Mouse (Mus musculus) kidney, embryonic 14.5 days (tissue): ENCODE results near the gene Chrne. TPM values are rescaled to one million over a fixed set of nuclear protein-coding genes. Genes with fewer than 3 reads are reported as not detected.
A peak's percentile ranks its signal among the peaks of the same experiment; 100 is the strongest.

Source experiments
- ATAC-seq: fragments of 200-750 bp; cut with Nextera tagmentation; 2 replicates; pipeline ENCODE4 v1.8.0; 2017; ENCODE audit warnings: moderate number of reproducible peaks, mild to moderate bottlenecking, moderate TSS enrichment, moderate library complexity; ENCODE audit not compliant: low FRiP score, low TSS enrichment
- H3K27ac ChIP-seq: fragments of 300-500 bp; sonication (generic); 2 replicates; pipeline ENCODE4 v1.5.1; 2014; ENCODE audit warnings: low read depth, mild to moderate bottlenecking, low read length, moderate library complexity, mixed read lengths
- H3K27me3 ChIP-seq: fragments of 300-500 bp; sonication (generic); 2 replicates; pipeline ENCODE4 v1.6.1; 2014; ENCODE audit warnings: mild to moderate bottlenecking, low read length; ENCODE audit not compliant: control insufficient read depth, insufficient read depth
- H3K36me3 ChIP-seq: fragments of 300-500 bp; sonication (generic); 2 replicates; pipeline ENCODE4 v1.6.1; 2014; ENCODE audit warnings: low read length, mixed read lengths; ENCODE audit not compliant: control insufficient read depth, insufficient read depth
- H3K4me1 ChIP-seq: fragments of 300-500 bp; sonication (generic); 2 replicates; pipeline ENCODE4 v1.6.1; 2014; ENCODE audit warnings: low read length, mixed read lengths; ENCODE audit not compliant: control insufficient read depth, insufficient read depth
- H3K4me2 ChIP-seq: fragments of 300-500 bp; sonication (generic); replicated peaks from 2 replicates; pipeline ENCODE4 v1.6.1; 2014; ENCODE audit warnings: low read depth, mild to moderate bottlenecking, low read length
- H3K4me3 ChIP-seq: fragments of 300-500 bp; sonication (generic); 2 replicates; pipeline ENCODE4 v1.5.1; 2014; ENCODE audit warnings: mild to moderate bottlenecking, low read length
- H3K9ac ChIP-seq: fragments of 300-500 bp; sonication (generic); 2 replicates; pipeline ENCODE4 v1.6.1; 2014; ENCODE audit warnings: low read depth, mild to moderate bottlenecking, low read length, moderate library complexity
- H3K9me3 ChIP-seq: fragments of 300-500 bp; sonication (generic); 2 replicates; pipeline ENCODE4 v1.6.1; 2016; ENCODE audit warnings: low read length; ENCODE audit not compliant: control insufficient read depth
- WGBS: fragments of 180-500 bp; shearing (Covaris S2); extraction: QIAGEN DNeasy Blood & Tissue Kit; methylation state at CpG from one replicate; pipeline ENCODE4 v1.1.7; 2014; 5-methylcytosine and 5-hydroxymethylcytosine counted together
- polyA plus RNA-seq: library from polyadenylated mRNA; unstranded; fragments of >200 nt; fragmentation: Nextera tagmentation; extraction: Ambion mirVana; gene quantifications from 2 replicates; pipeline ENCODE4 v1.2.1, GENCODE M21; 2014

The Chrne gene
- polyA plus RNA-seq, 1 experiment from 2014 or later, result not detected

DNA sequence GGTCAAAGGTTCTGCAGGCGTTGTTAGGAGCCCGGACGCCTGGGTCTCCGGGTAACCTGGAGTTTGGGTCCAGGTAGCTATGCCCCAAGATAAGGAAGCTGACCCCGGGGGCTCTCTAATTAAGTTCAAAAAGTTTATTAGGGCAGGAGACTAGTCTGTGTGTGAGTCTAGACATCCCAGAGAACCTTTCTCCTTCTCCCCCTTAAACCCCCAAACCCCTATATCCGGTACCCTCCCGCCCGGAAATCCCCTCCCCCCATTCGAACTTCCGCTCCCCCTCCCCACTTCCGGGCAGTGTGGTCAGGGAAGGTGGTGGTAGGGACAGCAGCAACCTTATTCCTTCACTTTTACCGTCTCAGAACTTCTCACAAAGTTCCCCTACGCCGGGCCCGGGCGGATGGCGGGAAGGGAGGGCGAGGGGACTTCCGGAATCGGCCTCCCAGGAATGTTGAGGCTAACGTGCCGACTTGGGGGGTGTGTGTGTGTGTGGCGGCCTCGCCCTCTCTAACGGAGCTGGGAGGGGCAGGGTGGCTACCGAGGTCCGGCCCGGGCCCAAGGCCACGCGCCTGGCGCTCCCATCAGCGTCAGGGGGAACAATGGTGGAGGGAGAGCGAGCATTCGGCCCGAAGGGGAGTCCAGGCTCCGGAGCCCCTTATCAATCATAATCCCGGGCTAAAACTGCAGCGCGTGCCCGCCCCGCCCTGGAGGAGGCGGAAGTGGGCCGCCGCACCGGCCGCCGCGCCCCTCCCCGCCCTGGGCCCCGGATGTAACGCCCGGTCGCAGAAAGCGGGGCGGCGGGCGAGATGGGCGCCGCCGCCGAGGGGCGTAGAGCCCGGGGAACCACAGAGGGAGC lies 34.6 kb upstream of the Chrne start:
- WGBS, result under 1% methylated on average over 63 of the region's 63 CpGs
- H3K36me3 ChIP-seq, result peaks cover 44% of the 10 kb centered on the region
- H3K4me2 ChIP-seq, result peak overlapping the region; percentile 71
- H3K27me3 ChIP-seq, result no peaks in the 10 kb centered on the region
- H3K27ac ChIP-seq, result peak overlapping the region; percentile 99
- peaks cover 54% of the 10 kb centered on the region for H3K4me1 ChIP-seq
- peak; percentile 29 for ATAC-seq
- H3K9me3 ChIP-seq, result no peaks in the 10 kb centered on the region
- H3K9ac ChIP-seq, result peak overlapping the region; percentile 95
- peak overlapping the region; percentile 93 for H3K4me3 ChIP-seq

DNA sequence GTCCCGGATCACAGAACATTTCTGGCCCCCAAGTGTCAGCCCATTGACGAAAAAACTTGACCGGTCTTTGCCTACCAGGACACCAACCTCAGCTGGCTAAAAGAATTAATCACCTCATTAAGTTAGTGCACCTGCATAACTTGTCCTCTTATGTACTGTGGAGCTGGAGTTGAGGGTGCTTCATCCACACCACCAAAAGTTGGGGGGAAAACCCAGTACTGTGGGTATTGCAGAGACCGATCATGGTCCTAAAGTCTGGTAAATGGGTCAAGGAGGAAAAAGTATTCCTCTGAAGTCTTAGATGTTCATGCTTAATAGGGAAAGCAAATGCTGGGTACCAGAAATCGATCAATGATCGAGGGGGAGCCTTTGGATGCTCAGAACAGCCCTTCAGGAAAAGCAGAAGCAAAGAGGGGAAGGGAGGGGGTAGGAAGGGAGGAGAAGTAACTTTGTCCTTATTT lies 33.9 kb upstream of the Chrne start:
- ATAC-seq, result no peak
- peaks cover 55% of the 10 kb centered on the region for H3K4me1 ChIP-seq

DNA sequence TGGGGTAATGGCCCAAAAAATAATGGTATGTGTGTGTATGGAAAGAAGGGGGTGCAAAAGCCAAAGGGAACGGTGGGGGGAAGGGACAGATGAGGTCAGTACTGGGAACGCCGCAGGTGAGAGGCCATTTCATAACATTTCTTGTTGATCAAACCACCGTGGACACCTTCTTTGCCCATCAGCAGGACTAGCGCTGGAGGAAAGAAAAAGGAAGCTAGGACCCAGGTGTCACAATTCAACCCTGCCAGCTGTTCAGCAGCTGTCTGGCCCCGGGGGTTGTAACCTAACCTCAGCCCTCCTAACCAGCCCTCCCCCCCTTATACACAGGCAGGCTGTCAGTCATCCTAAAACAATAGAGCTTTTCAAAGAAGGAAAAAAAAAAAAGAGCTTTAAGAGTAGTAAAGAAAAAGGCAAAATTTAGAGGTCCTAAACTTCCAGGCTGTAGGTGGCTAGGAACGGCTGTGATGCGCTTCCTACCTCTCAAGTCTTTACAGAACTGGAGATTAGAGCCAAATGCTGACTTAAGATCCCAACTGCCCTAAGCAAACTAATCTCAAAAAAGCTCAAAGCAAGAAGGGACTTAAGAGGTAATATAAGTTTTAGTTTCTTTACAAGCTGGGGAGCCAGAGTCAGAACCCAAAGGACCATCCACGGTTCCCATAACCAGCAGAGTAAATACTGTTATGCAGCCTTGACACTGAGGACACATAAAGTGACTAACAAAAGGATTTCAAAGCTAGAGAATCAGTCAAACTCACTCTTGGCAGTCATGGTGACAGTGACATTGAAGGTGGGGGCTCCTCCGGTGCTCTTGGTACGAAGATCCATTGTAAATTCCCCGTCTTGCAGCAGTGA lies 33.2 kb upstream of the Chrne start:
- Histone ChIP-seq H3K4me1 (peaks cover 49% of the 10 kb centered on the region), H3K4me2 (peak overlapping the region; percentile 71), H3K27me3 (no peaks in the 10 kb centered on the region), H3K9me3 (no peaks in the 10 kb centered on the region), H3K4me3 (peak overlapping the region; percentile 93), H3K27ac (peak overlapping the region; percentile 99; the same call in 1 of the 2 replicates), H3K9ac (peak overlapping the region; percentile 95; the same call in 1 of the 2 replicates), H3K36me3 (peaks cover 48% of the 10 kb centered on the region)
- no peak for ATAC-seq
- 52% methylated on average over 12 of the region's 12 CpGs for WGBS

More for the DNA sequence above, 33.9 kb upstream of the Chrne start:
- no peaks in the 10 kb centered on the region for H3K9me3 ChIP-seq
- peak overlapping the region; percentile 93 for H3K4me3 ChIP-seq
- H3K27me3 ChIP-seq, result no peaks in the 10 kb centered on the region
- peaks cover 48% of the 10 kb centered on the region for H3K36me3 ChIP-seq
- H3K4me2 ChIP-seq, result peak overlapping the region; percentile 71
- 48% methylated on average over 6 of the region's 6 CpGs for WGBS
- H3K9ac ChIP-seq, result peak overlapping the region; percentile 95
- peak overlapping the region; percentile 99 for H3K27ac ChIP-seq

DNA sequence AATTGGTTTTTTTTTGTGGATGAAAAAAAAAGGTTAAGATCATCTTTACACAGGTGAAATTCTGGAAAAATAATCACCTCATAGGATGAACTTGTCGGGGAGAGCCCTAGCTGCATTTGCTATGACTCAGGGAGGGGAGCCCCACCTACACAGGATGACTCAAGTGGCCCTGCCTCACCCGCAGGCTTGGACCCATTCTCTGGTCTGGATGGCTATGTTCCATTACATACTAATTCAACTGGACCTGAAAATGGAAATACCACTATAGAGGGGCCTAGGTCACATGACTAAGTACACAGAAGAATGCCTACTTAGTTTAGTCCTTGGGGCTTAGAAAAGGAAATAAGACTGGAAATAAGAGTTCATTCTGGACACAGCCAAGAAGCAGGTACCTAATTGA lies 32.4 kb upstream of the Chrne start:
- no peak overlapping the region for H3K4me2 ChIP-seq
- H3K27me3 ChIP-seq, result no peaks in the 10 kb centered on the region
- H3K4me1 ChIP-seq, result peaks cover 40% of the 10 kb centered on the region
- H3K4me3 ChIP-seq, result peak overlapping the region; percentile 14
- H3K9ac ChIP-seq, result peak overlapping the region; percentile 23; the same call in 1 of the 2 replicates
- ATAC-seq, result no peak
- no peak overlapping the region for H3K27ac ChIP-seq
- WGBS, result 85% methylated on average over 2 of the region's 2 CpGs
- peaks cover 48% of the 10 kb centered on the region for H3K36me3 ChIP-seq
- no peaks in the 10 kb centered on the region for H3K9me3 ChIP-seq

DNA sequence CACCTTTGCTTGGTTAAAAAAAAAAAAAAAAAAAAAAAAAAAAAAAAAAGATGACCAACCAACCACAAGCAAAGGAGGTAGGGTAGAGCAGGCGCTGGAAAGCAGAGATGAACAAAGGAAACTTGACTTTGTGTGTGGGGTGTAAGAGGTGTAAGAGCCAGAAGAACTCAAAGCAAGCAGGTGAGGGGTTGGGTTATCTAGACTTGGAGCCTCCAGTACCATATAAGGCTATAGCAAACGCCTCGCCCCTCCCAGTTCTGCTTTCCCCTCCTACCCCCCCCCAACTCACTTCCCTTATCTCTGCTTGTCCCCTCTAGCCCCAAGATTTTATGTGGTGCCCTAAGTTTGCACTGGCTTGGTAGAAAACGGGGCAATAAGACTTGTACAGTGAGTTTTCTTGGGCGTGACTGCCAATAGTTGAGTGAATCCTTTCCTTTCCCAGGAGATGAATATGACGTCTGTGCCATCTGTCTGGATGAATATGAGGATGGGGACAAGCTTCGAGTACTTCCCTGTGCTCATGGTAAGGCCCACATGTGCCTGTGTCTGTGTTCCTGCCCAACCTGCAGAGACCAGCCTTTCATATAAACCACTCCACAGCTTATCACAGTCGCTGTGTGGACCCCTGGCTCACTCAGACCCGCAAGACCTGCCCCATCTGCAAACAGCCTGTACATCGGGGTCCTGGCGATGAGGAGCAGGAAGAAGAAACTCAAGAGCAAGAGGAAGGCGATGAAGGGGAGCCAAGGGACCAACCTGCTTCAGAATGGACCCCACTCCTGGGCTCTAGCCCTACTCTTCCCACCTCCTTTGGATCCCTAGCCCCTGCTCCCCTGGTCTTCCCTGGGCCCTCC lies 31.5 kb upstream of the Chrne start:
- Histone ChIP-seq H3K27ac (no peak overlapping the region), H3K4me1 (peaks cover 44% of the 10 kb centered on the region), H3K27me3 (no peaks in the 10 kb centered on the region), H3K9me3 (no peaks in the 10 kb centered on the region), H3K36me3 (peaks cover 52% of the 10 kb centered on the region), H3K9ac (peak overlapping the region; percentile 23; the same call in 1 of the 2 replicates), H3K4me2 (peak overlapping the region; percentile 19), H3K4me3 (peak overlapping the region; percentile 10; the same call in 1 of the 2 replicates)
- WGBS, result 75% methylated on average over 12 of the region's 12 CpGs
- ATAC-seq, result no peak

DNA sequence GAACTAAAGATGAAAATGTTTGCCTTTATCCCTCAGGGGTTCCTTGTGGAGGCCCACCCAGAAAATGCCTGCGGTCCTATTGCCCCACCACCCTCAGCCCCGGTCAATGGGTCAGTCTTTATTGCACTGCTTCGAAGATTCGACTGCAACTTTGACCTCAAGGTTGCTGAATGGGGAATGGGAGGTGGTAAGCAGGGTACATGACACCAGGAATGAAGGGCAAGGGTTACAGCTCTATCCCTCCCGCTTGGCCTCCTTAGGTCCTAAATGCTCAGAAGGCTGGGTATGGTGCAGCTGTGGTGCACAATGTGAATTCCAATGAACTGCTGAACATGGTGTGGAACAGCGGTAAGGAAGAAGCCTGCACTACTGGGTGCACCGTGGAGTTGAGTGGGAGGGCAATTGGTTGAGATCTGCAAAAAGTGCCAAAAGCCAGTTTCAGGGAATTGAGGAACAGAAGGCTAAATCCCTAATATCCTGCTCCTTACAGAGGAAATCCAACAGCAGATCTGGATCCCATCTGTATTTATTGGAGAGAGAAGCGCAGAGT lies 30.2 kb upstream of the Chrne start:
- H3K9me3 ChIP-seq, result no peaks in the 10 kb centered on the region
- no peaks in the 10 kb centered on the region for H3K27me3 ChIP-seq
- no peak overlapping the region for H3K9ac ChIP-seq
- peaks cover 64% of the 10 kb centered on the region for H3K36me3 ChIP-seq
- no peak overlapping the region; the same call in 1 of the 2 replicates for H3K27ac ChIP-seq
- no peak for ATAC-seq
- peak overlapping the region; percentile 6 for H3K4me3 ChIP-seq
- peaks cover 45% of the 10 kb centered on the region for H3K4me1 ChIP-seq
- 70% methylated on average over 8 of the region's 8 CpGs for WGBS
- peak overlapping the region; percentile 96 for H3K4me2 ChIP-seq

DNA sequence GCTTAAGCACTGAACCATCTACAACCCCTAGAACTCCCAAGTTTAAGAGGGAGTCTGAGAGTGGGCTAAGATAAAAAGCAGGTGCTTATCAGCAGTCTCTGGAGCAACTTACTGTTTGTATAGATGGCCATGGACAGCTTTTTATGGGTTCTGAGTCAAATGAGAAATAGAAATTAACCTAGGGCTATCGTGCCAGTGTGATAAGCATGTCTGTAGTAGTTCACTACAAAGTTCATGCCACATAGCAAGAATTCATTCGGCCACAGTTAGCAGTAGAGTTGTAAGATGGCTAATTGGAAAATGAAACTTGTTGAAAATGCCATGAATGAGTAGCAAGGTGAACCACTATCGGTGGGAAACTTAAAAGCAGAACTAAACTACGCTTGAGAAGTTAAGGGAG lies 29.5 kb upstream of the Chrne start:
- H3K4me1 ChIP-seq, result peaks cover 45% of the 10 kb centered on the region
- H3K36me3 ChIP-seq, result peaks cover 71% of the 10 kb centered on the region
- H3K27me3 ChIP-seq, result no peaks in the 10 kb centered on the region
- no peak for ATAC-seq
- peak overlapping the region; percentile 78 for H3K4me3 ChIP-seq
- H3K27ac ChIP-seq, result no peak overlapping the region; the same call in 1 of the 2 replicates
- H3K9ac ChIP-seq, result peak overlapping the region; percentile 89; the same call in 1 of the 2 replicates
- no peaks in the 10 kb centered on the region for H3K9me3 ChIP-seq
- 76% methylated on average over 4 of the region's 4 CpGs for WGBS
- H3K4me2 ChIP-seq, result peak overlapping the region; percentile 96
